Comparison of ENCODE assay signal across 8 mouse cellular contexts in genomic region chr8:120485551-120486476, GRCm38 (mm10).
DNase-seq lines count a peak whose midpoint lies in the region; ATAC-seq lines count a peak whose summit lies in the region.

No protein-coding gene starts in this region.

- H3K36me3 ChIP-seq in forebrain, embryonic 11.5 days (ENCODE audit: control insufficient read depth, insufficient read depth, low read length): no peaks in the 10 kb centered on the region
- H3K36me3 ChIP-seq in liver, embryonic 11.5 days (ENCODE audit: control insufficient read depth, insufficient read depth, low read length): no peaks in the 10 kb centered on the region
- no peaks in the 10 kb centered on the region for H3K36me3 ChIP-seq in splenic B cell, adult 2 months (ENCODE audit: control insufficient read depth, insufficient read depth, low read length, poor library complexity, severe bottlenecking)

- H3K4me3 ChIP-seq in forebrain, embryonic 11.5 days (ENCODE audit: low read depth, low read length): peak overlapping the region; percentile 87
- H3K4me3 ChIP-seq in liver, embryonic 11.5 days (ENCODE audit: low read depth, low read length): peak overlapping the region; percentile 98

- DNase-seq in retina, postnatal 1 day: peak; percentile 52
- DNase-seq in retina, embryonic 14.5 days (ENCODE audit: low spot score): no peak
- DNase-seq in forebrain, embryonic 11.5 days (ENCODE audit: low spot score): no peak
- no peak for DNase-seq in liver, embryonic 11.5 days (ENCODE audit: low spot score)
- peak; percentile 19 for DNase-seq in splenic B cell, adult 2 months (ENCODE audit: low read depth, low spot score)
- no peak for DNase-seq in layer of hippocampus, adult 8-10 months (ENCODE audit: low spot score in 2 of 2)
- DNase-seq in left cerebral cortex, adult 11 months (ENCODE audit: low spot score): no peak
- DNase-seq in urinary bladder, postnatal 10 days (ENCODE audit: low spot score): no peak

- peak overlapping the region; percentile 100 for H3K27ac ChIP-seq in forebrain, embryonic 11.5 days (ENCODE audit: low read depth, low read length)
- H3K27ac ChIP-seq in liver, embryonic 11.5 days (ENCODE audit: low read depth, low read length): peak overlapping the region; percentile 100

- peaks cover 40% of the 10 kb centered on the region for H3K4me1 ChIP-seq in forebrain, embryonic 11.5 days (replicated peaks; ENCODE audit: control insufficient read depth, insufficient read depth, low read length)
- H3K4me1 ChIP-seq in liver, embryonic 11.5 days (replicated peaks; ENCODE audit: control insufficient read depth, insufficient read depth, low read length): peaks cover 56% of the 10 kb centered on the region

- 13% methylated on average over 21 of the region's 21 CpGs for WGBS in forebrain, embryonic 11.5 days
- WGBS in liver, embryonic 11.5 days: 18% methylated on average over 21 of the region's 21 CpGs

- H3K27me3 ChIP-seq in forebrain, embryonic 11.5 days (ENCODE audit: control insufficient read depth, insufficient read depth, low read length): peaks cover 2% of the 10 kb centered on the region
- no peaks in the 10 kb centered on the region for H3K27me3 ChIP-seq in liver, embryonic 11.5 days (replicated peaks; ENCODE audit: control insufficient read depth, insufficient read depth, low read length)
- no peaks in the 10 kb centered on the region for H3K27me3 ChIP-seq in splenic B cell, adult 2 months (ENCODE audit: control insufficient read depth, insufficient read depth, low read length, poor library complexity, severe bottlenecking)

- peak overlapping the region; percentile 95 for H3K9ac ChIP-seq in forebrain, embryonic 11.5 days (ENCODE audit: low read length)
- peak overlapping the region; percentile 95 for H3K9ac ChIP-seq in liver, embryonic 11.5 days (ENCODE audit: low read depth, low read length)

- no peaks in the 10 kb centered on the region for H3K9me3 ChIP-seq in forebrain, embryonic 11.5 days (ENCODE audit: control insufficient read depth, low read length)
- H3K9me3 ChIP-seq in liver, embryonic 11.5 days (ENCODE audit: control insufficient read depth, low read length): no peaks in the 10 kb centered on the region

- peak overlapping the region; percentile 97 for H3K4me2 ChIP-seq in forebrain, embryonic 11.5 days (ENCODE audit: low read depth, low read length, severe bottlenecking)
- H3K4me2 ChIP-seq in liver, embryonic 11.5 days: peak overlapping the region; percentile 98

- no peak for ATAC-seq in forebrain, embryonic 11.5 days (replicated peaks; ENCODE audit: low FRiP score)
- ATAC-seq in liver, embryonic 11.5 days (replicated peaks; ENCODE audit: low FRiP score): peak; percentile 70

Comparison
In these comparisons a context has a peak if more than half of its experiments do, and no peak if none do; other contexts are left out.
1. DNase-seq: peak in retina, postnatal 1 day (single experiment) and splenic B cell, adult 2 months (single experiment); none in retina, embryonic 14.5 days (single experiment), forebrain, embryonic 11.5 days (single experiment), liver, embryonic 11.5 days (single experiment), layer of hippocampus, adult 8-10 months (0 of 2), left cerebral cortex, adult 11 months (single experiment) and urinary bladder, postnatal 10 days (single experiment).